Mouse (Mus musculus): Measurements from ENCODE around the gene Enkd1. TPM values are rescaled to one million over a fixed set of nuclear protein-coding genes. Genes with fewer than 3 reads are reported as not detected.

The Enkd1 gene
- polyA plus RNA-seq, 1 experiment: 5.3 TPM

DNA sequence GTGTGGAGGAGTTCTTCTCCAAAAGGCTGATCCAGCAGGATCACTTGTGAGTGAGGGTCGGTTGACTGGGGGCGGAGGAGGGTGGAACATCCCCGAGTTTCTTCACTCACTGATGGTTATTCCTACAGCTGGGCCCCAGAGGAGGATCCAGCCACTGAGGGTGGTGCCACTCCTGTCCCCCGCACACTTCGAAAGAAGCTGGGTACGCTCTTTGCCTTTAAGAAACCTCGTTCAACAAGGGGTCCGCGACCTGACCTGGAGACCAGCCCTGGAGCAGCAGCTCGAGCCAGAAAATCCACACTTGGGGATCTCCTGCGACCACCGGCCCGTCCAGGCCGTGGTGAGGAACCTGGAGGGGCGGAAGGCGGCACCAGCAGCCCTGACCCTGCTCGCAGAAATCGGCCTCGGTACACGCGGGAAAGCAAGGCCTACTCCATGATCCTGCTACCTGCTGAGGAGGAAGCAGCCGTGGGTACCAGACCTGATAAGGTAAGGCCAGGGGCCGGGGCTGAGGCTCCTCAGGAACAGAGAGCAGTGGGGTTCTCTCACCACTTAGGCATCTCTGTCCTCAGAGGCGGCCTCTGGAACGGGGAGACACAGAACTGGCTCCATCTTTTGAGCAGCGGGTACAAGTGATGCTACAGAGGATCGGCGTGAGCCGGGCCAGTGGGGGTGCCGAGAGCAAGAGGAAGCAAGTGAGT lies 12.8 kb downstream of the Enkd1 start:
- no peak overlapping the region for H3K4me3 ChIP-seq (ENCODE audit: insufficient read depth, low read length)
- no peak overlapping the region for H3K27ac ChIP-seq (ENCODE audit: insufficient read depth, low read depth, low read length)
- H3K4me1 ChIP-seq (ENCODE audit: control insufficient read depth, insufficient read depth, low read length): peaks cover 2% of the 10 kb centered on the region; the same call in 1 of the 2 replicates
- TF ChIP-seq POLR2A (IDR thresholded peaks at IDR 0.05; ENCODE audit: borderline replicate concordance, low read depth, low read length) (no peak), CTCF (IDR thresholded peaks at IDR 0.05; ENCODE audit: low read depth, low read length) (no peak)

GRCm38 (mm10) chr8:105694051-105694799 lies 13.8 kb downstream of the Enkd1 start:
- no peak overlapping the region for H3K27ac ChIP-seq (ENCODE audit: insufficient read depth, low read depth, low read length)
- no peak overlapping the region for H3K4me3 ChIP-seq (ENCODE audit: insufficient read depth, low read length)
- no peaks in the 10 kb centered on the region for H3K4me1 ChIP-seq (ENCODE audit: control insufficient read depth, insufficient read depth, low read length)
- no peak for TF ChIP-seq POLR2A (IDR thresholded peaks at IDR 0.05; ENCODE audit: borderline replicate concordance, low read depth, low read length)
- TF ChIP-seq CTCF (IDR thresholded peaks at IDR 0.05; ENCODE audit: low read depth, low read length): no peak

- no peak overlapping the region for H3K27ac ChIP-seq (ENCODE audit: insufficient read depth, low read depth, low read length)
- no peak for TF ChIP-seq POLR2A (IDR thresholded peaks at IDR 0.05; ENCODE audit: borderline replicate concordance, low read depth, low read length)
- TF ChIP-seq CTCF (IDR thresholded peaks at IDR 0.05; ENCODE audit: low read depth, low read length): no peak
- no peaks in the 10 kb centered on the region for H3K4me1 ChIP-seq (ENCODE audit: control insufficient read depth, insufficient read depth, low read length)
- H3K4me3 ChIP-seq (ENCODE audit: insufficient read depth, low read length): no peak overlapping the region
Measured at GRCm38 (mm10) chr8:105693648-105694047, 14.4 kb downstream of the Enkd1 start.

DNA sequence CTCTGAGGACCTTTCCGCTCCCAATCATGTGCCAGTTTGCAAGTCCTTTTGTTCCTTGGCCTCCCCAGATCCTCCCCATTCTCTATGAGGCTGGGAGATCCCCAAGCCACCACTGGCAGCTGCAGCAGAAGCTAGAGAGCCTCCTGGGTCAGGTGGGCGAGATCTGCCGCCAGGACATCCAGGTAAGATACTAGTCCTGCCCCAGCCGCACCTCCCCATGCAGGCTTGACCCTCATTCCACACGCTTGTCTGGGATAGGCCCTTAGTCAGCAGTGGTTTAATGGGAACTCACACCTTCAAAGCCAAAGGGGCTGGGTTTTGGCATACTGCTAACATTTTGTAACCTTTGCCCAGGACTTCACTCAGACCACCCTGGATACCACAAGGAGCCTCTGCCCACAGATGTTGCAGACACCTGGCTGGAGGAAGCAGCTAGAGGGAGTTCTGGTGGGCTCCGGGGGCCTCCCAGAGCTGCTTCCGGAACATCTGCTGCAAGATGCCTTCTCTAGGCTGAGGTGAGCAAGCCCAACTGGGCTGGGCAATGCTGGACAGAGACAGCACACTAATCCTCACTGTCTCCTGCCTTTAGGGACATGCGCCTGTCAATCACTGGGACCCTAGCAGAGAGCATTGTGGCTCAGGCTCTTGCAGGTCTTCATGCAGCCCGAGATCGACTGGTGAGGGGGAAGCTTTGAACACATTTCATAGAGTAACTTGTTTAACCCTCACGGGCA lies 15.4 kb downstream of the Enkd1 start:
- Histone ChIP-seq H3K27ac (ENCODE audit: insufficient read depth, low read depth, low read length) (no peak overlapping the region), H3K4me3 (ENCODE audit: insufficient read depth, low read length) (no peak overlapping the region), H3K4me1 (ENCODE audit: control insufficient read depth, insufficient read depth, low read length) (no peaks in the 10 kb centered on the region)
- TF ChIP-seq CTCF (IDR thresholded peaks at IDR 0.05; ENCODE audit: low read depth, low read length) (no peak), POLR2A (IDR thresholded peaks at IDR 0.05; ENCODE audit: borderline replicate concordance, low read depth, low read length) (no peak)

DNA sequence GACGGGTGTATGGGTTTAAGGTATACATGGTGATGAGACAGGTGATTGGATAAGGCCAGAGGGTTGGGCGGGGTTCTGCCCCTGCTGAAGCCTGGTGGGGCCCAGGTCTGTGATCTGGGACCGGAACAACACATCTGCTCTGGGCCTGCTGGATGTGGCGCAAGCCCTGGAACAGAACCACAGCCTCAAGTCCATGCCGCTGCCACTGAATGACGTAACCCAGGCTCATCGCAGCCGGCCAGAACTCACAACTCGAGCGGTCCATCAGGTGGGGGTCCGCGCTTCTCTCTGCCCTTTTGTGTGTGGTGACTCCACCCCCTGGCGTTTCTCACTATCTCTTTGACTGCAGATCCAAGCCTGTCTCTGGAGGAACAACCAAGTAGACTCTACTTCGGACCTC lies 17.0 kb downstream of the Enkd1 start:
- Histone ChIP-seq H3K27ac (ENCODE audit: insufficient read depth, low read depth, low read length) (no peak overlapping the region), H3K4me1 (ENCODE audit: control insufficient read depth, insufficient read depth, low read length) (no peaks in the 10 kb centered on the region), H3K4me3 (ENCODE audit: insufficient read depth, low read length) (no peak overlapping the region)
- no peak for TF ChIP-seq CTCF (IDR thresholded peaks at IDR 0.05; ENCODE audit: low read depth, low read length)
- no peak for TF ChIP-seq POLR2A (IDR thresholded peaks at IDR 0.05; ENCODE audit: borderline replicate concordance, low read depth, low read length)

DNA sequence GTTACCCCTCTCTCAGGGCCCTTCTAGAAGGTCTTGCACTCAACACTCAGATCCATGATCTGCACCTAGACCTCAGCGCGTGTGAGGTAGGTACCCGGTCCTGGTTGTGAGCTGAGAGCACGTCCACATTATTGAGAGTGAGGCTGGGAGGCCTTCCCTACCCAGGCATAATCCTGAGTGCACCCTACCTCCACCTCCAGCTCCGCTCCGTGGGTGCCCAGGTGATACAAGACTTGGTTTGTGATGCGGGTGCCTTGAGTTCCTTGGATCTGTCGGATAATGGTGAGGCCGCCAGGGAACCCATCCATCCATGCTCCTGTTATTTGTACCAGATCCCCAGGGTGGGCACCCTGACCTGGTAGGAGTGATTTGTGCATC lies 18.0 kb downstream of the Enkd1 start:
- H3K4me1 ChIP-seq (ENCODE audit: control insufficient read depth, insufficient read depth, low read length): no peaks in the 10 kb centered on the region
- no peak overlapping the region for H3K27ac ChIP-seq (ENCODE audit: insufficient read depth, low read depth, low read length)
- no peak for TF ChIP-seq POLR2A (IDR thresholded peaks at IDR 0.05; ENCODE audit: borderline replicate concordance, low read depth, low read length)
- no peak for TF ChIP-seq CTCF (IDR thresholded peaks at IDR 0.05; ENCODE audit: low read depth, low read length)
- no peak overlapping the region for H3K4me3 ChIP-seq (ENCODE audit: insufficient read depth, low read length)

GRCm38 (mm10) chr8:105689256-105689982 lies 18.6 kb downstream of the Enkd1 start:
- H3K4me1 ChIP-seq (ENCODE audit: control insufficient read depth, insufficient read depth, low read length): no peaks in the 10 kb centered on the region
- TF ChIP-seq POLR2A (IDR thresholded peaks at IDR 0.05; ENCODE audit: borderline replicate concordance, low read depth, low read length) (no peak), CTCF (IDR thresholded peaks at IDR 0.05; ENCODE audit: low read depth, low read length) (no peak)
- no peak overlapping the region for H3K27ac ChIP-seq (ENCODE audit: insufficient read depth, low read depth, low read length)
- H3K4me3 ChIP-seq (ENCODE audit: insufficient read depth, low read length): no peak overlapping the region

DNA sequence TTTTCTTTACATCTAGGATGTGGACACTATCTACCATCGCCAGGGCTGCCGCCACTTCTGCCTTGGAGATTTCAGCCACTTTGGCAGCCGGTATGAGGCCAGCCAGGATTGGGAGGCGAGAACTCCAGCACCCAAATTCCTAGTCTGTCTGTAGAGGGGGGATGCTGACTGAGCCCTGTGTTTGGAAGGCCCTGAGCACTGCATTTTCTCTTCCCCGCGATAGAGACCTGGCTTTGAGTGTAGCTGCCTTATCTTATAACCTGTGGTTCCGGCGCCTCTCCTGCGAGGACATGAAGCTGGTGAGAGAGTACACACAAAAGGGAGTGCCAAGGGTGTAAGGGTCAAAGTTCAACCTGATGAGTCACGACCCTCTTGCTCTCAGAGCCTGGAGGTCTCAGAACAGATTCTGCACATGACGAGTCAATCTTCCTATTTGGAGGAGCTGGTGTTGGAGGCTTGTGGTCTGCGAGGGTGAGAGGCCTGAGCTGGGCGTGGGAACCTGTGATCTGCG lies 19.7 kb downstream of the Enkd1 start:
- no peak overlapping the region for H3K4me3 ChIP-seq (ENCODE audit: insufficient read depth, low read length)
- no peak for TF ChIP-seq CTCF (IDR thresholded peaks at IDR 0.05; ENCODE audit: low read depth, low read length)
- no peaks in the 10 kb centered on the region for H3K4me1 ChIP-seq (ENCODE audit: control insufficient read depth, insufficient read depth, low read length)
- no peak overlapping the region for H3K27ac ChIP-seq (ENCODE audit: insufficient read depth, low read depth, low read length)

DNA sequence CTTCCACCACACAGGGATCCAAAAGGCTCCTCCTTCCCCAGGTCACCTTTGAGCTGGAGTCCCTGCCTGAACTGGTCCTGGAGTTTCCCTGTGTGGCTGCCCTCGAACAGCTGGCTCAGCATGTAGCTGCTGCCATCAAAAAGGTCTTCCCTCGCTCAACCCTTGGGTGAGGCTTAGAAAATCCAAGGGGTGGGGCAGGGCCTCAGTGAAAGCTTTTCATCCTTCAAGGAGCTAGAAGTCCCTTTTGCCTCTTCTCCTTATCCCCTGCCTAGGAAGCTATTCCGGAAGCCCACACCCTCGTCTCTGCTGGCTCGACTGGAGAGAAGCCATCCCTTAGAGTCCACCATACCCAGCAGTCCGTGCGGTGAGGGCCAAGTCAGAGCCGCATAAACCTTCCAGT lies 20.5 kb downstream of the Enkd1 start:
- H3K4me3 ChIP-seq (ENCODE audit: insufficient read depth, low read length): no peak overlapping the region
- H3K27ac ChIP-seq (ENCODE audit: insufficient read depth, low read depth, low read length): no peak overlapping the region
- no peak for TF ChIP-seq CTCF (IDR thresholded peaks at IDR 0.05; ENCODE audit: low read depth, low read length)
- no peak for TF ChIP-seq POLR2A (IDR thresholded peaks at IDR 0.05; ENCODE audit: borderline replicate concordance, low read depth, low read length)
- H3K4me1 ChIP-seq (ENCODE audit: control insufficient read depth, insufficient read depth, low read length): no peaks in the 10 kb centered on the region

Measured in bone marrow macrophage, adult 2 months (primary cell).